Mouse (Mus musculus): ENCODE measurements around the gene Draxin.
"Not testable (repeated sequence)": the region's sequence is repeated elsewhere in the genome, so short reads cannot be mapped to it uniquely, and the experiment has no call there.

Gene Draxin

GRCm38 (mm10) chr4:148151267-148152168 is 21.0 kb upstream of the Draxin start, which contains the start of gene Fbxo6:
Gene Fbxo6, minus strand, starts transcription at chr4:148152140.
- peak; percentile 74 for DNase-seq (ENCODE audit: low spot score)

- DNase-seq (ENCODE audit: low spot score), result no peak
Measured at GRCm38 (mm10) chr4:148150953-148151266, 20.4 kb upstream of the Draxin start.

GRCm38 (mm10) chr4:148150242-148150641 is 19.7 kb upstream of the Draxin start:
- DNase-seq (ENCODE audit: low spot score), result no peak

GRCm38 (mm10) chr4:148149540-148149939 is 19.0 kb upstream of the Draxin start:
- no peak for DNase-seq (ENCODE audit: low spot score)

- no peak for DNase-seq (ENCODE audit: low spot score)
Measured at GRCm38 (mm10) chr4:148147714-148148113, 17.2 kb upstream of the Draxin start.

GRCm38 (mm10) chr4:148143721-148144120 is 13.2 kb upstream of the Draxin start:
- no peak for DNase-seq (ENCODE audit: low spot score)

- DNase-seq (ENCODE audit: low spot score), result peak; percentile 86
Measured at GRCm38 (mm10) chr4:148140098-148141011, 9.9 kb upstream of the Draxin start.

- no peak for DNase-seq (ENCODE audit: low spot score)
Measured at GRCm38 (mm10) chr4:148139767-148140097, 9.2 kb upstream of the Draxin start.

- no peak for DNase-seq (ENCODE audit: low spot score)
Measured at GRCm38 (mm10) chr4:148137503-148137902, 7.0 kb upstream of the Draxin start.

- no peak for DNase-seq (ENCODE audit: low spot score)
Measured at GRCm38 (mm10) chr4:148134988-148135387, 4.5 kb upstream of the Draxin start.

- DNase-seq (ENCODE audit: low spot score), result no peak
Measured at GRCm38 (mm10) chr4:148131497-148132081, 1.1 kb upstream of the Draxin start.

- DNase-seq (ENCODE audit: low spot score), result no peak
Measured at GRCm38 (mm10) chr4:148130133-148130532, 365 bp downstream of the Draxin start, which contains the start of gene Mad2l2. Gene Mad2l2, plus strand, starts transcription at chr4:148130384.

- no peak for DNase-seq (ENCODE audit: low spot score)
Measured at GRCm38 (mm10) chr4:148128672-148129071, 1.8 kb downstream of the Draxin start.

GRCm38 (mm10) chr4:148128241-148128640 is 2.3 kb downstream of the Draxin start:
- DNase-seq (ENCODE audit: low spot score), result no peak

GRCm38 (mm10) chr4:148122694-148123066 is 7.8 kb downstream of the Draxin start:
- no peak for DNase-seq (ENCODE audit: low spot score)

GRCm38 (mm10) chr4:148121982-148122693 is 8.4 kb downstream of the Draxin start:
- no peak for DNase-seq (ENCODE audit: low spot score)

GRCm38 (mm10) chr4:148121362-148121761 is 9.1 kb downstream of the Draxin start:
- no peak for DNase-seq (ENCODE audit: low spot score)

GRCm38 (mm10) chr4:148120555-148120954 is 9.9 kb downstream of the Draxin start:
- DNase-seq (ENCODE audit: low spot score), result no peak

- DNase-seq (ENCODE audit: low spot score), result not testable (repeated sequence)
Measured at GRCm38 (mm10) chr4:148119578-148119977, 10.9 kb downstream of the Draxin start.

GRCm38 (mm10) chr4:148117392-148117791 is 13.1 kb downstream of the Draxin start:
- no peak for DNase-seq (ENCODE audit: low spot score)

GRCm38 (mm10) chr4:148116657-148117056 is 13.8 kb downstream of the Draxin start:
- DNase-seq (ENCODE audit: low spot score), result no peak

- peak; percentile 18 for DNase-seq (ENCODE audit: low spot score)
Measured at GRCm38 (mm10) chr4:148115467-148115866, 15.0 kb downstream of the Draxin start.

All from ovary, postnatal 14 days (tissue).